Mouse (Mus musculus): ENCODE measurements around the gene Tmem163. TPM values are rescaled to one million over a fixed set of nuclear protein-coding genes. Genes with fewer than 3 reads are reported as not detected.

The Tmem163 gene
- total and polyA plus RNA-seq, 3 experiments, result 4.5 to 10.0 (median 8.1) TPM

DNA sequence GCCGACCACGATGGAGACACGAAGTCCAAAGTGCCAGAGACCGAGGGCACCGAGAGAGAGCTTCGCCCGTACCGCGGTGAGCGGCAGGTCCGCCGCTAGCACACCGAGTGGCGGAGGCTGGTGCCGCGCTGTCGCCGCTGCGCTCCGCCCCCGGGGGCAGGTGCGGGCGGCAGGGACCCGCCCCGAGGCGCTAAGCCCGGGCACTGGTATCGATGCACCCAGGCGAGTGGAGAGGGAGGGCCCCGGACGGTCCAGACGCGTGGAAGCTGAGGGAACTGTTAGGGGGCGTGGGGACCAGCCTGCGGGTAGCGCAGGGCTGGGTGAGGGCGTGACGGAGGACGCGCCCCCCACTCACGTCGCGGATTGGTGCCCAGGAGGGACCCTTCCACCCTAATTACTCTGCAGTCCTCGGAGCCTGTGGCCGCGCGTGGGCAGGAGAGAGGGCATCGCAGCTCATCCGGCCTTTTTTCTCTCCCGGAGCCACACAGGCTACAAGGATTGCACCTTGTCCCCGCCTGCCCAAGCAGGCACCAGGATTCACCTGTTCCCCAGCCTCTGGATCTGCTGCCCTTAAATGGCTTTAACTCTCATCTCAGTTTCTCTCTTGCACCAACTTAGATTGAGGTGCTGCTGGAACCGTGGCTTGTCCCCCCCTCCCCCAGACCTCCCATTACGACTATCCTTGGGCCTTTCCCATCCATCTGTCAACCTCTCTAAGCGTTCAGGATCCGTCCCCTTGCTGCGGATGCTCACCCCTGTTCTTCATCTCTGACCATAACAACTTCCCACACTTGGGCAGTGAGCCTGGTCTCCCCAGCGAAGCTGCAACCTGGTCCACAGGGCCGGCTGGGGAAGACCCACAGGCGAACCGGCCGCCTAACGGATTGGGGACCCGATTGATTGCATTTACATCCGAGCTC, 1.4 kb downstream of the Tmem163 start:
- H3K27me3 ChIP-seq (replicated peaks), result peaks cover 5% of the 10 kb centered on the region
- peaks cover 3% of the 10 kb centered on the region for H3K9me3 ChIP-seq (replicated peaks; ENCODE audit: low read length)
- peaks cover 8 to 43% of the 10 kb centered on the region in 2 experiments for H3K4me1 ChIP-seq (ENCODE audit: control insufficient read depth in 1 of 2, insufficient read depth in 2 of 2)
- TF ChIP-seq ETS1 (conservative IDR thresholded peaks at IDR 0.05; ENCODE audit: low read depth, low read length), result no peak
- 0 out of 2 replicates have a peak, but pooled peaks have one; percentile 47 for TF ChIP-seq ZMIZ1 (IDR thresholded peaks at IDR 0.05; ENCODE audit: low read depth, low read length)
- no peak for TF ChIP-seq EP300 (IDR thresholded peaks at IDR 0.05; ENCODE audit: low read length)
- no peak for TF ChIP-seq ELF1 (IDR thresholded peaks at IDR 0.05; ENCODE audit: low read depth, low read length)
- TF ChIP-seq CHD1 (IDR thresholded peaks at IDR 0.05; ENCODE audit: low read depth, low read length), result no peak
- no peak for TF ChIP-seq HCFC1 (IDR thresholded peaks at IDR 0.05; ENCODE audit: low read depth, low read length)
- TF ChIP-seq NRF1 (IDR thresholded peaks at IDR 0.05; ENCODE audit: low read depth, low read length), result no peak
- 0 out of 2 replicates have a peak, but pooled peaks have one; percentile 8 for TF ChIP-seq SMC3 (IDR thresholded peaks at IDR 0.05; ENCODE audit: low read depth, low read length)
- no peak for TF ChIP-seq MAFK (IDR thresholded peaks at IDR 0.05; ENCODE audit: insufficient replicate concordance, low read length)
- TF ChIP-seq RAD21 (IDR thresholded peaks at IDR 0.05; ENCODE audit: low read depth, low read length), result no peak
- TF ChIP-seq E2F4 (IDR thresholded peaks at IDR 0.05; ENCODE audit: insufficient replicate concordance, low read depth, low read length), result no peak
- peak; percentile 61; the same call in 1 of the 2 replicates for TF ChIP-seq POLR2A (IDR thresholded peaks at IDR 0.05; ENCODE audit: low read depth, low read length)
- TF ChIP-seq UBTF (IDR thresholded peaks at IDR 0.05; ENCODE audit: low read depth, low read length), result peak; percentile 93
- peak; percentile 32; the same call in 1 of the 2 replicates for TF ChIP-seq TCF12 (IDR thresholded peaks at IDR 0.05; ENCODE audit: low read depth, low read length)
- no peak for TF ChIP-seq MAZ (IDR thresholded peaks at IDR 0.05; ENCODE audit: low read depth, low read length)
- peak; percentile 60; the same call in 1 of the 2 replicates for TF ChIP-seq SIN3A (IDR thresholded peaks at IDR 0.05; ENCODE audit: low read length)
- TF ChIP-seq NELFE (IDR thresholded peaks at IDR 0.05; ENCODE audit: low read depth, low read length), result no peak
- TF ChIP-seq MYC (IDR thresholded peaks at IDR 0.05; ENCODE audit: low read depth, low read length), result no peak
- TF ChIP-seq BHLHE40 (IDR thresholded peaks at IDR 0.05; ENCODE audit: low read depth, low read length), result peak; percentile 28; the same call in 1 of the 2 replicates
- H3K36me3 ChIP-seq (replicated peaks in 1 of 2; ENCODE audit: control insufficient read depth in 1 of 2, insufficient read depth in 1 of 2, low read length in 1 of 2), result no peaks in the 10 kb centered on the region
- H3K79me2 ChIP-seq (replicated peaks; ENCODE audit: control insufficient read depth, extremely low read depth, insufficient read depth, poor library complexity, severe bottlenecking), result no peaks in the 10 kb centered on the region; the same call in 1 of the 2 replicates
- peak overlapping the region; percentile 73 to 80 (median 77) for H3K4me3 ChIP-seq (replicated peaks in 1 of 3; ENCODE audit: low read depth in 2 of 3, low read length in 2 of 3, poor library complexity in 1 of 3)
- H3K27ac ChIP-seq (ENCODE audit: insufficient read depth, low read depth), result no peak overlapping the region
- dilution Hi-C loops (cut with MboI; ENCODE audit: extremely low pct_ligation_motif_present, extremely low pct_unique_long_range_greater_than_20kb, low sequenced_read_pairs) (no loop called here), in situ Hi-C loops (cut with MboI; ENCODE audit: low pct_ligation_motif_present, low pct_unique_long_range_greater_than_20kb, low sequenced_read_pairs) (loop anchor here (5.0 to 25.0 kb wide), 2 partner anchors 176 to 466 kb away; partner anchors contain the start of gene Mgat5)
- H3K4me2 ChIP-seq (ENCODE audit: insufficient read depth, low read depth, poor library complexity, severe bottlenecking), result peak overlapping the region; percentile 69
- H3K9ac ChIP-seq (ENCODE audit: insufficient read depth, low read depth), result peak overlapping the region; percentile 54
- DNase-seq (ENCODE audit: extremely low read depth), result peak; percentile 39
